Mouse (Mus musculus): ENCODE results near the gene Nsl1. TPM values are rescaled to one million over a fixed set of nuclear protein-coding genes. Genes with fewer than 3 reads are reported as not detected.

Gene Nsl1
- polyA plus RNA-seq, 1 experiment: 1.3 TPM

- no peak for DNase-seq (ENCODE audit: low spot score)
These were observed 72.6 kb downstream of the Nsl1 start for GRCm38 (mm10) chr1:191135406-191135805.

Other genes starting within 250 kb of the Nsl1 start
- 9.5 and 13.8 TPM in 2 replicates for gene Rps6kc1, start 151.2 kb upstream of the Nsl1 start, polyA plus RNA-seq (2012; rRNA removed)
- 45.3 and 50.5 TPM in 2 replicates for gene Angel2, start 137.9 kb upstream of the Nsl1 start, polyA plus RNA-seq (2012; rRNA removed)
- 0.56 and 0.88 TPM in 2 replicates for gene Vash2, start 83.7 kb upstream of the Nsl1 start, polyA plus RNA-seq (2012; rRNA removed)
- 16.5 and 18.3 TPM in 2 replicates for gene Flvcr1, start 36.9 kb upstream of the Nsl1 start, polyA plus RNA-seq (2012; rRNA removed)
- gene Spata45, start 26.4 kb upstream of the Nsl1 start, polyA plus RNA-seq (2012; rRNA removed): not detected in 2 replicates
- gene Tatdn3, start 80 bp upstream of the Nsl1 start, polyA plus RNA-seq (2012; rRNA removed): 32.4 and 36.2 TPM in 2 replicates
- 4.5 and 4.7 TPM in 2 replicates for gene Batf3, start 34.8 kb downstream of the Nsl1 start, polyA plus RNA-seq (2012; rRNA removed)
- not detected in 2 replicates for gene Fam71a, start 101.8 kb downstream of the Nsl1 start, polyA plus RNA-seq (2012; rRNA removed)
- 4.6 and 9.8 TPM in 2 replicates for gene Atf3, start 155.0 kb downstream of the Nsl1 start, polyA plus RNA-seq (2012; rRNA removed)

Measured in urinary bladder, adult 2 months (tissue).